Mouse (Mus musculus) lung, embryonic 14.5 days (tissue): Measurements from ENCODE around the gene Ints12. TPM values are rescaled to one million over a fixed set of nuclear protein-coding genes. Genes with fewer than 3 reads are reported as not detected.
A peak's percentile ranks its signal among the peaks of the same experiment; 100 is the strongest.

Experiments used
- ATAC-seq: fragments of 200-750 bp; cut with Nextera tagmentation; 2 replicates; pipeline ENCODE4 v1.8.0; 2017; ENCODE audit warnings: mild to moderate bottlenecking, moderate TSS enrichment, moderate library complexity; ENCODE audit not compliant: insufficient read depth
- DNase-seq: peaks from one replicate; pipeline ENCODE4 v3.0.0-alpha.2; 2015
- H3K27ac ChIP-seq: fragments of 300-500 bp; sonication (generic); 2 replicates; pipeline ENCODE4 v1.5.1; 2014; ENCODE audit warnings: low read depth, mild to moderate bottlenecking, moderate library complexity
- H3K27me3 ChIP-seq: fragments of 300-500 bp; sonication (generic); 2 replicates; pipeline ENCODE4 v1.6.1; 2014; ENCODE audit warnings: low read length, control low read depth; ENCODE audit not compliant: insufficient read depth
- H3K36me3 ChIP-seq: fragments of 300-500 bp; sonication (generic); 2 replicates; pipeline ENCODE4 v1.6.1; 2014; ENCODE audit warnings: control low read depth; ENCODE audit not compliant: insufficient read depth
- H3K4me1 ChIP-seq: fragments of 300-500 bp; sonication (generic); 2 replicates; pipeline ENCODE4 v1.6.1; 2014; ENCODE audit warnings: antibody characterized with exemption, control low read depth; ENCODE audit not compliant: insufficient read depth
- H3K4me2 ChIP-seq: fragments of 300-500 bp; sonication (generic); 2 replicates; pipeline ENCODE4 v1.6.1; 2014; ENCODE audit warnings: mild to moderate bottlenecking
- H3K4me3 ChIP-seq: fragments of 300-500 bp; sonication (generic); 2 replicates; pipeline ENCODE4 v1.5.1; 2014; ENCODE audit warnings: low read depth, low read length
- H3K9ac ChIP-seq: fragments of 300-500 bp; sonication (generic); 2 replicates; pipeline ENCODE4 v1.6.1; 2014
- H3K9me3 ChIP-seq: fragments of 300-500 bp; sonication (generic); 2 replicates; pipeline ENCODE4 v1.6.1; 2016; ENCODE audit warnings: low read depth, low read length, control low read depth
- CTCF ChIP-seq: IDR thresholded peaks from 2 replicates; pipeline ENCODE4 v1.5.1; 2016; ENCODE audit warnings: antibody characterized with exemption, low read depth
- WGBS: fragments of 180-500 bp; shearing (Covaris S2); extraction: QIAGEN DNeasy Blood & Tissue Kit; methylation state at CpG from one replicate; pipeline ENCODE4 v1.1.7; 2014; 5-methylcytosine and 5-hydroxymethylcytosine counted together
- polyA plus RNA-seq: library from polyadenylated mRNA; unstranded; fragments of >200 nt; fragmentation: Nextera tagmentation; extraction: Ambion mirVana; gene quantifications from 2 replicates; pipeline ENCODE4 v1.2.1, GENCODE M21; 2014

Gene Ints12
- polyA plus RNA-seq, 1 experiment from 2014 or later, result 24.7 TPM

GRCm38 (mm10) chr3:133104436-133104835 is 12.8 kb downstream of the Ints12 start:
- H3K27ac ChIP-seq, result no peak overlapping the region
- no peak for ATAC-seq
- no peak for TF ChIP-seq CTCF
- no peak overlapping the region for H3K4me2 ChIP-seq
- WGBS, result 86% methylated on average over 3 of the region's 3 CpGs
- H3K9ac ChIP-seq, result no peak overlapping the region
- DNase-seq, result no peak
- H3K4me3 ChIP-seq, result no peak overlapping the region
- no peaks in the 10 kb centered on the region for H3K4me1 ChIP-seq
- no peaks in the 10 kb centered on the region for H3K9me3 ChIP-seq
- peaks cover 72% of the 10 kb centered on the region for H3K36me3 ChIP-seq
- no peaks in the 10 kb centered on the region for H3K27me3 ChIP-seq

- no peak for ATAC-seq
- 90% methylated on average over 4 of the region's 4 CpGs for WGBS
These were observed 17.1 kb downstream of the Ints12 start for GRCm38 (mm10) chr3:133108731-133109130.

DNA sequence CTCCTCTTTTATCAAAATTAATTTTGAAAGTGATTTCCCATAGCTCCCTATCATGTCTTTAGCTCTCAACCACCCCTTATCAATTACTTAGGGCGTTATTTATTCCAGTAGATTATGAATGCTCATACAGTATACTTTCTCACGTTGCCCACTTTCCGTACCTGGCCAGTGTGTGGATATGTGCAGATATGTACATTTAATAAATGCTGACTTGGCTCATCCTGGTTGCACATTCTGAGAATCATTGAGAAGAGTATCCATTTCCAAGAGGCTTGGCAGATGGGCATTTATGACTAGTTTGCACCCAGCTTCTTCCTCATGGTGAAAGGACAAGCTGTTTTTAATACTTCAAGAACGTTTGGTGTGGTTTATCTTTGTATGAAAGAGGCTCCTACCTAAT is 18.2 kb downstream of the Ints12 start:
- no peak overlapping the region for H3K9ac ChIP-seq
- 90% methylated on average over 4 of the region's 4 CpGs for WGBS
- peaks cover 41% of the 10 kb centered on the region for H3K36me3 ChIP-seq
- no peak for TF ChIP-seq CTCF
- H3K4me1 ChIP-seq, result no peaks in the 10 kb centered on the region
- H3K4me2 ChIP-seq, result no peak overlapping the region
- DNase-seq, result no peak
- no peaks in the 10 kb centered on the region for H3K9me3 ChIP-seq
- H3K4me3 ChIP-seq, result no peak overlapping the region
- no peak overlapping the region for H3K27ac ChIP-seq
- ATAC-seq, result no peak
- H3K27me3 ChIP-seq, result no peaks in the 10 kb centered on the region

More at GRCm38 (mm10) chr3:133108731-133109130, 17.1 kb downstream of the Ints12 start:
- no peak overlapping the region for H3K27ac ChIP-seq
- no peak overlapping the region for H3K9ac ChIP-seq
- H3K4me1 ChIP-seq, result no peaks in the 10 kb centered on the region
- no peak for DNase-seq
- no peaks in the 10 kb centered on the region for H3K27me3 ChIP-seq
- H3K9me3 ChIP-seq, result no peaks in the 10 kb centered on the region
- H3K36me3 ChIP-seq, result peaks cover 50% of the 10 kb centered on the region
- no peak overlapping the region for H3K4me2 ChIP-seq
- no peak for TF ChIP-seq CTCF
- no peak overlapping the region for H3K4me3 ChIP-seq

- Histone ChIP-seq H3K27ac (no peak overlapping the region), H3K9me3 (no peaks in the 10 kb centered on the region), H3K4me3 (no peak overlapping the region), H3K4me1 (no peaks in the 10 kb centered on the region), H3K4me2 (no peak overlapping the region), H3K9ac (no peak overlapping the region), H3K36me3 (peaks cover 27% of the 10 kb centered on the region), H3K27me3 (no peaks in the 10 kb centered on the region)
- 28% methylated on average over 2 of the region's 2 CpGs for WGBS
- peak; percentile 63 for TF ChIP-seq CTCF
- DNase-seq (peak; percentile 71), ATAC-seq (peak; percentile 60)
These were observed 20.1 kb downstream of the Ints12 start for GRCm38 (mm10) chr3:133111741-133112140.

DNA sequence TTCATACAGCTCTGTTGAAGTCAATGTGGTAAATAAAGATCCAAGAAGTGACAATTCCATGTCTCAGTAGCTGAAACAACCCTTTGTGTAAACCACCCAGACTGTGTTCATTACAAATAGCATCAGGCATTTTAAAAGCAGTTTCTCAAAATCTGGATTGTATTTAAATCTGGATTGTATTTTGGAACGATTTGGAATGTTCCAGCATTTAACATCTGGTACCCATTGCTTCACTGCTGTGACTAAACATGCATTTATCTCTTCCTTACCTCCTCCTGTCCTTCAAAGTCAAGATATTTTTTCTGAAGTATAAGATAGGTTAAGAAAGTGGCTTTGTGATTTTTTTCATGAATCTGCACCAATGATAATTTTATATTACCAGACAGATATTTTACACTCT is 21.6 kb downstream of the Ints12 start:
- H3K4me1 ChIP-seq, result no peaks in the 10 kb centered on the region
- 49% methylated on average over 1 of the region's 1 CpGs for WGBS
- ATAC-seq (no peak), DNase-seq (no peak)
- no peak overlapping the region for H3K4me3 ChIP-seq
- H3K4me2 ChIP-seq, result no peak overlapping the region
- H3K9me3 ChIP-seq, result no peaks in the 10 kb centered on the region
- no peak for TF ChIP-seq CTCF
- peaks cover 14% of the 10 kb centered on the region; the same call in 1 of the 2 replicates for H3K36me3 ChIP-seq
- no peak overlapping the region for H3K27ac ChIP-seq
- H3K27me3 ChIP-seq, result no peaks in the 10 kb centered on the region
- H3K9ac ChIP-seq, result no peak overlapping the region

GRCm38 (mm10) chr3:133131372-133131771 is 39.7 kb downstream of the Ints12 start:
- Histone ChIP-seq H3K36me3 (no peaks in the 10 kb centered on the region), H3K9ac (no peak overlapping the region), H3K27me3 (no peaks in the 10 kb centered on the region), H3K4me2 (no peak overlapping the region), H3K27ac (no peak overlapping the region), H3K4me3 (no peak overlapping the region), H3K9me3 (no peaks in the 10 kb centered on the region), H3K4me1 (no peaks in the 10 kb centered on the region)
- TF ChIP-seq CTCF, result no peak
- 94% methylated on average over 5 of the region's 5 CpGs for WGBS
- ATAC-seq, result no peak
- DNase-seq, result no peak

- 61% methylated on average over 8 of the region's 8 CpGs for WGBS
- H3K9me3 ChIP-seq, result no peaks in the 10 kb centered on the region
- H3K9ac ChIP-seq, result no peak overlapping the region
These were observed 41.0 kb downstream of the Ints12 start for GRCm38 (mm10) chr3:133132611-133133010.

DNA sequence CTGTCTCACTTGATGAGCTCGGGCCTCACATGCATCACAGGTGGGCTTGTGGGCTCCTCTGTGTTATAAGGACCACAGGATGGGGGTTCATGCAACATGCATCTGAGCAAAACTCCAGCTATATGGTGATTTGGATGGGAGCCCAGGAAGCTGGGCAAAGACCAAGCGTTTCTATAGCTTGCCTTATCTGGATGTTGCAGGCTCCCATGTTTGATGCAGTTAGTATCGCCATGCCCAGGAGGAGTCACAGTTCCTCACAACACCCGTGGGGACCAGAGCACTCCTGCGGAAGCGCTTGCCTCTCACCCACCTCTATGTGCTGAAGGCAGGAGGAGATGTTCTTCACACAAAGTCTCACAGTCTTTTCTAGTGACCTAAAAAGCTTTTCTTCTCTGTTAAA is 50.2 kb downstream of the Ints12 start:
- TF ChIP-seq CTCF, result no peak
- H3K4me3 ChIP-seq, result no peak overlapping the region

More at GRCm38 (mm10) chr3:133132611-133133010, 41.0 kb downstream of the Ints12 start:
- Histone ChIP-seq H3K4me1 (no peaks in the 10 kb centered on the region), H3K27ac (no peak overlapping the region), H3K4me2 (no peak overlapping the region), H3K27me3 (no peaks in the 10 kb centered on the region), H3K4me3 (no peak overlapping the region), H3K36me3 (no peaks in the 10 kb centered on the region)
- ATAC-seq (no peak), DNase-seq (peak; percentile 14)
- TF ChIP-seq CTCF, result no peak

More for the DNA sequence above, 50.2 kb downstream of the Ints12 start:
- H3K27ac ChIP-seq, result no peak overlapping the region
- DNase-seq (no peak), ATAC-seq (no peak)
- no peaks in the 10 kb centered on the region for H3K36me3 ChIP-seq
- H3K9me3 ChIP-seq, result no peaks in the 10 kb centered on the region
- H3K4me2 ChIP-seq, result no peak overlapping the region
- H3K27me3 ChIP-seq, result no peaks in the 10 kb centered on the region
- H3K9ac ChIP-seq, result no peak overlapping the region
- H3K4me1 ChIP-seq, result no peaks in the 10 kb centered on the region
- WGBS, result 78% methylated on average over 6 of the region's 6 CpGs
